Mouse (Mus musculus) adrenal gland, adult (tissue): ENCODE data around the gene Fxyd3.
A peak's percentile ranks its signal among the peaks of the same experiment; 100 is the strongest.

Source experiments
- DNase-seq, 2 experiments: peaks; one replicate each; pipeline ENCODE4 v3.0.0; 2022 to 2023; ENCODE audit warnings: low spot score in 1 of 2; ENCODE audit not compliant: inconsistent age in 2 of 2

The Fxyd3 gene

GRCm38 (mm10) chr7:31073546-31073945, 3.0 kb downstream of the Fxyd3 start:
- DNase-seq: no peak

GRCm38 (mm10) chr7:31072326-31072725, 4.2 kb downstream of the Fxyd3 start:
- no peak for DNase-seq

GRCm38 (mm10) chr7:31070324-31070723, 6.2 kb downstream of the Fxyd3 start:
- DNase-seq: no peak

GRCm38 (mm10) chr7:31069491-31069890, 7.0 kb downstream of the Fxyd3 start:
- no peak for DNase-seq

GRCm38 (mm10) chr7:31067836-31068235, 8.7 kb downstream of the Fxyd3 start:
- no peak for DNase-seq

GRCm38 (mm10) chr7:31063074-31063560, 13.4 kb downstream of the Fxyd3 start:
- DNase-seq: no peak

GRCm38 (mm10) chr7:31060621-31061010, 15.9 kb downstream of the Fxyd3 start:
- no peak for DNase-seq

- peak in 1 of 2 experiments; percentile 49 for DNase-seq
Observed at GRCm38 (mm10) chr7:31059919-31060620, 16.4 kb downstream of the Fxyd3 start.

- DNase-seq: peak; percentile 83 to 95
Observed at GRCm38 (mm10) chr7:31059108-31059507, 17.4 kb downstream of the Fxyd3 start, which contains the start of gene Lgi4. TSS of gene Lgi4 (plus strand) at chr7:31059342.

- DNase-seq: peak in 1 of 2 experiments; percentile 80
Observed at GRCm38 (mm10) chr7:31058211-31058610, 18.3 kb downstream of the Fxyd3 start.

GRCm38 (mm10) chr7:31057730-31058129, 18.8 kb downstream of the Fxyd3 start:
- peak; percentile 67 to 76 for DNase-seq

GRCm38 (mm10) chr7:31057071-31057470, 19.4 kb downstream of the Fxyd3 start, which contains the start of gene Fxyd1:
TSS of gene Fxyd1 (minus strand) at chr7:31057199.
- no peak for DNase-seq

- DNase-seq: no peak
Observed at GRCm38 (mm10) chr7:31056448-31056847, 20.1 kb downstream of the Fxyd3 start.

GRCm38 (mm10) chr7:31055883-31056282, 20.6 kb downstream of the Fxyd3 start:
- DNase-seq: peak in 1 of 2 experiments; percentile 76

GRCm38 (mm10) chr7:31055354-31055824, 21.1 kb downstream of the Fxyd3 start:
- DNase-seq: peak; percentile 82 to 89

- DNase-seq: peak; percentile 57 to 76
Observed at GRCm38 (mm10) chr7:31054661-31055320, 21.7 kb downstream of the Fxyd3 start.

GRCm38 (mm10) chr7:31053882-31054447, 22.5 kb downstream of the Fxyd3 start:
- DNase-seq: peak in 1 of 2 experiments; percentile 64

GRCm38 (mm10) chr7:31052636-31053434, 23.7 kb downstream of the Fxyd3 start:
- DNase-seq: no peak

GRCm38 (mm10) chr7:31052251-31052635, 24.3 kb downstream of the Fxyd3 start:
- DNase-seq: no peak

GRCm38 (mm10) chr7:31051321-31052021, 25.0 kb downstream of the Fxyd3 start, which contains the start of gene Fxyd7:
TSS of gene Fxyd7 (minus strand) at chr7:31051467.
- no peak for DNase-seq
